Mouse (Mus musculus) forebrain, embryonic 10.5 days (tissue): ENCODE results near the gene Agbl5. TPM values are rescaled to one million over a fixed set of nuclear protein-coding genes. Genes with fewer than 3 reads are reported as not detected.

ENCODE experiments used
- DNase-seq: peaks from one replicate; pipeline ENCODE4 v3.0.0-alpha.2; 2017; ENCODE audit warnings: low spot score; ENCODE audit errors: extremely low spot score
- H3K27ac ChIP-seq: fragments of 300-500 bp; sonication (generic); 2 replicates; pipeline ENCODE4 v1.5.1; 2016; ENCODE audit warnings: mild to moderate bottlenecking
- H3K27me3 ChIP-seq: fragments of 300-500 bp; sonication (generic); 2 replicates; pipeline ENCODE4 v1.6.1; 2016; ENCODE audit warnings: mild to moderate bottlenecking; ENCODE audit not compliant: poor library complexity, severe bottlenecking
- H3K36me3 ChIP-seq: fragments of 300-500 bp; sonication (generic); replicated peaks from 2 replicates; pipeline ENCODE4 v1.6.1; 2016; ENCODE audit warnings: mild to moderate bottlenecking, moderate library complexity
- H3K4me1 ChIP-seq: fragments of 300-500 bp; sonication (generic); 2 replicates; pipeline ENCODE4 v1.6.1; 2016
- H3K4me3 ChIP-seq: fragments of 300-500 bp; sonication (generic); 2 replicates; pipeline ENCODE4 v1.5.1; 2016; ENCODE audit warnings: mild to moderate bottlenecking, moderate library complexity
- H3K9me3 ChIP-seq: fragments of 300-500 bp; sonication (generic); 2 replicates; pipeline ENCODE4 v1.6.1; 2016; ENCODE audit warnings: mild to moderate bottlenecking, moderate library complexity
- WGBS: fragments of 180-500 bp; shearing (Covaris S2); methylation state at CpG from one replicate; pipeline ENCODE4 v1.1.7; 2016; 5-methylcytosine and 5-hydroxymethylcytosine counted together
- polyA plus RNA-seq: library from polyadenylated mRNA; unstranded; fragments of >200 nt; fragmentation: Nextera tagmentation; extraction: Ambion mirVana; gene quantifications from 2 replicates; pipeline ENCODE4 v1.2.1, GENCODE M21; 2016

Agbl5 gene
- polyA plus RNA-seq, 1 experiment from 2014 or later = 19.9 TPM

GRCm38 (mm10) chr5:30927945-30928529 lies 39.5 kb downstream of the Agbl5 start:
- H3K4me3 ChIP-seq = no peak overlapping the region; the same call in 1 of the 2 replicates
- WGBS = 44% methylated on average over 7 of the region's 7 CpGs
- no peaks in the 10 kb centered on the region for H3K36me3 ChIP-seq
- H3K27me3 ChIP-seq = 0 out of 2 replicates have a peak, but pooled peaks cover under 1% of the 10 kb centered on the region
- H3K27ac ChIP-seq = peak overlapping the region; percentile 40
- H3K4me1 ChIP-seq = peaks cover 8% of the 10 kb centered on the region
- no peaks in the 10 kb centered on the region for H3K9me3 ChIP-seq
- DNase-seq = no peak

- Histone ChIP-seq H3K4me1 (0 out of 2 replicates have a peak, but pooled peaks cover 6% of the 10 kb centered on the region), H3K36me3 (no peaks in the 10 kb centered on the region), H3K27me3 (no peaks in the 10 kb centered on the region), H3K27ac (no peak overlapping the region), H3K4me3 (no peak overlapping the region), H3K9me3 (no peaks in the 10 kb centered on the region)
- 50% methylated on average over 4 of the region's 4 CpGs for WGBS
- DNase-seq = no peak
Observed at GRCm38 (mm10) chr5:30930121-30930520, 41.6 kb downstream of the Agbl5 start.

GRCm38 (mm10) chr5:30930846-30931245 lies 42.4 kb downstream of the Agbl5 start:
- no peaks in the 10 kb centered on the region for H3K36me3 ChIP-seq
- 89% methylated on average over 6 of the region's 6 CpGs for WGBS
- H3K27ac ChIP-seq = no peak overlapping the region
- H3K27me3 ChIP-seq = no peaks in the 10 kb centered on the region
- H3K4me3 ChIP-seq = no peak overlapping the region
- 0 out of 2 replicates have a peak, but pooled peaks cover 6% of the 10 kb centered on the region for H3K4me1 ChIP-seq
- H3K9me3 ChIP-seq = no peaks in the 10 kb centered on the region
- DNase-seq = no peak

- H3K4me1 ChIP-seq = 0 out of 2 replicates have a peak, but pooled peaks cover 6% of the 10 kb centered on the region
- H3K27me3 ChIP-seq = no peaks in the 10 kb centered on the region
- H3K36me3 ChIP-seq = no peaks in the 10 kb centered on the region
- no peak overlapping the region for H3K27ac ChIP-seq
- WGBS = 87% methylated on average over 4 of the region's 4 CpGs
- no peaks in the 10 kb centered on the region for H3K9me3 ChIP-seq
- H3K4me3 ChIP-seq = no peak overlapping the region
- no peak for DNase-seq
Observed at GRCm38 (mm10) chr5:30931378-30931777, 42.9 kb downstream of the Agbl5 start.

GRCm38 (mm10) chr5:30933705-30934104 lies 45.2 kb downstream of the Agbl5 start:
- WGBS = 78% methylated on average over 5 of the region's 5 CpGs
- DNase-seq = no peak
- Histone ChIP-seq H3K4me3 (no peak overlapping the region), H3K27ac (no peak overlapping the region), H3K36me3 (no peaks in the 10 kb centered on the region), H3K27me3 (no peaks in the 10 kb centered on the region), H3K9me3 (no peaks in the 10 kb centered on the region), H3K4me1 (no peaks in the 10 kb centered on the region)

GRCm38 (mm10) chr5:30934725-30935461 lies 46.4 kb downstream of the Agbl5 start:
- no peak for DNase-seq
- no peaks in the 10 kb centered on the region for H3K36me3 ChIP-seq
- H3K4me1 ChIP-seq = no peaks in the 10 kb centered on the region
- no peaks in the 10 kb centered on the region for H3K27me3 ChIP-seq
- H3K9me3 ChIP-seq = no peaks in the 10 kb centered on the region
- no peak overlapping the region for H3K27ac ChIP-seq
- 93% methylated on average over 5 of the region's 5 CpGs for WGBS
- H3K4me3 ChIP-seq = no peak overlapping the region

GRCm38 (mm10) chr5:30943004-30943403 lies 54.5 kb downstream of the Agbl5 start:
- no peak for DNase-seq
- Histone ChIP-seq H3K9me3 (no peaks in the 10 kb centered on the region), H3K4me3 (no peak overlapping the region), H3K4me1 (peaks cover 18% of the 10 kb centered on the region), H3K27me3 (peaks cover 40% of the 10 kb centered on the region), H3K36me3 (no peaks in the 10 kb centered on the region), H3K27ac (no peak overlapping the region)
- 91% methylated on average over 2 of the region's 2 CpGs for WGBS

- H3K9me3 ChIP-seq = no peaks in the 10 kb centered on the region
- peaks cover 27% of the 10 kb centered on the region for H3K4me1 ChIP-seq
- H3K4me3 ChIP-seq = no peak overlapping the region
- no peak for DNase-seq
- H3K27ac ChIP-seq = no peak overlapping the region
- H3K27me3 ChIP-seq = peaks cover 50% of the 10 kb centered on the region
- 85% methylated on average over 6 of the region's 6 CpGs for WGBS
- no peaks in the 10 kb centered on the region for H3K36me3 ChIP-seq
Observed at GRCm38 (mm10) chr5:30944344-30944743, 55.9 kb downstream of the Agbl5 start.

GRCm38 (mm10) chr5:30944956-30945781 lies 56.7 kb downstream of the Agbl5 start, which contains the start of gene Cgref1:
Cgref1 (minus strand) TSS chr5:30945591.
- peak; percentile 59 for DNase-seq
- WGBS = 5% methylated on average over 44 of the region's 44 CpGs
- H3K9me3 ChIP-seq = no peaks in the 10 kb centered on the region
- no peaks in the 10 kb centered on the region for H3K36me3 ChIP-seq
- H3K4me3 ChIP-seq = peak within 1 kb of the TSS; percentile 68
- peaks cover 35% of the 10 kb centered on the region for H3K4me1 ChIP-seq
- peak within 1 kb of the TSS; percentile 84 for H3K27ac ChIP-seq
- peaks cover 50% of the 10 kb centered on the region for H3K27me3 ChIP-seq

- Histone ChIP-seq H3K9me3 (no peaks in the 10 kb centered on the region), H3K4me1 (peaks cover 44% of the 10 kb centered on the region), H3K27me3 (peaks cover 50% of the 10 kb centered on the region), H3K27ac (no peak overlapping the region), H3K4me3 (no peak overlapping the region), H3K36me3 (peaks cover 22% of the 10 kb centered on the region)
- 82% methylated on average over 5 of the region's 5 CpGs for WGBS
- no peak for DNase-seq
Observed at GRCm38 (mm10) chr5:30948620-30949019, 60.1 kb downstream of the Agbl5 start.

- Histone ChIP-seq H3K4me3 (peak overlapping the region; percentile 70), H3K4me1 (peaks cover 39% of the 10 kb centered on the region), H3K27ac (peak overlapping the region; percentile 84), H3K27me3 (peaks cover 38% of the 10 kb centered on the region), H3K9me3 (no peaks in the 10 kb centered on the region), H3K36me3 (peaks cover 34% of the 10 kb centered on the region)
- peak; percentile 91 for DNase-seq
- under 1% methylated on average over 31 of the region's 31 CpGs for WGBS
Observed at GRCm38 (mm10) chr5:30949654-30950326, 61.3 kb downstream of the Agbl5 start.

GRCm38 (mm10) chr5:30950451-30950850 lies 62.0 kb downstream of the Agbl5 start:
- no peak for DNase-seq
- Histone ChIP-seq H3K4me1 (peaks cover 32% of the 10 kb centered on the region), H3K4me3 (peak overlapping the region; percentile 70), H3K27ac (peak overlapping the region; percentile 84; the same call in 1 of the 2 replicates), H3K27me3 (peaks cover 31% of the 10 kb centered on the region), H3K36me3 (peaks cover 40% of the 10 kb centered on the region), H3K9me3 (no peaks in the 10 kb centered on the region)
- 77% methylated on average over 4 of the region's 4 CpGs for WGBS
